Mouse (Mus musculus) urinary bladder, postnatal 4 days (tissue): ENCODE measurements at regions not wholly inside any gene's neighbourhood (a gene's known extent, or its start where the extent isn't known, plus 50 kb on each side); places are given as distances from the start of the nearest gene placed in this dataset.
A peak's percentile ranks its signal among the peaks of the same experiment; 100 is the strongest.

Experiments
- DNase-seq, 2 experiments: peaks; one replicate each; pipeline ENCODE4 v3.0.0; 2021 to 2022; ENCODE audit warnings: low spot score in 2 of 2

DNA sequence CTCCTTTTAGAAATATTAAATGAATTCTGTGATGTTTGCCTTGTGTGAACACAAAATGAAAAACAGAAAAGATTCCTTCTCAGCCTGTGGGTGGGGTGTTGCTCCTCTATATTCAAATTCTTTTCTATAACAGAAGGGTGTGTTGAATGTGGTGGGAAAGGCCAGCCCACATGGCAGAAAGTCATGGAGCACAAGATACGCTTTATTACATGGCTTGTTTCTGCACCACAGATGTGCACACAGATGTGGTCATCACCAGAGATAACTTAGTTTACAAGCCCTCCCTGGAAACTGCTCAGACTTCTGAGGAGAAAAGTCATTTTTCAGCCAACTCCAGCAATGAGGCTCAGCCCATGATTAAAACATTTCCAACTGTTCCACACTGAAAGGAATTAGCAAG, 475.1 kb upstream of the Jag1 start:
- DNase-seq = peak in 1 of 2 experiments; percentile 17

DNA sequence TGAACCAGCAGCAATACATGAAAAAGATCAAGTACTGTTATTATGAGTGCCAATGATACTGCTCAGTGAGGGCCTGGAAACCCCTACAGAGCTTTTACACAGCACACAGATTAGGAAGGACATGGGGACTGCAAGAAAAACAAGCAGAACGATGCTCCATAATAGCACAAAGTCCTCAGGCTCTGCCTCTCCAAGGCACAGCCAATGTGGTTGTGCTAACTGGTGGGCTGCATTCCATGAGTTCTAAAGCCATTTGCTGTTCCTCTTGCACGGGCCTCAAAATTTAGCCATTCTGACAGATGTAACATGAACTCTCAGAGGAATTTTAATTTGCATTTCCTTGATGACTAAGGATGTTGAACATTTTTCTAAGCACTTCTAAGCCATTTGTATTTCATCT, 465.0 kb upstream of the Jag1 start:
- no peak for DNase-seq

DNA sequence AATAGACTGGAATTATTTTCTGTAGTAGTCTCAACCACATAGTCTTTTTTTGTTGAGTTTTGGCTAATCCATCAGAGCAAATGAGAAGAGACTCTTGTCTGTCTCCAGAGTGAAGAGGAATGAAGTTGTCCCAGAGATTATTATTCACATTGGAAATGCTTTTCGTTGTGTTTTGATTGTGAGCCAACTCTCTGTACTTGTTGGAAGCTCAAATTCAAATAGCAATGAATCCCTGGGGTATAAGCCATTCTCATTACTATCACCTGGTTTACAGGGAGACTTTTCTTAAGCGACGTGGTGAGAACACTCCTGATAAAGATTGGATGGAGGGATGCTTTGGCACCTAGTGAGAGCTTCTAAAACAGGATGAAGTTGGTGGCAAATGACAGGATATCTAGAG, 459.3 kb upstream of the Jag1 start:
- no peak for DNase-seq

DNA sequence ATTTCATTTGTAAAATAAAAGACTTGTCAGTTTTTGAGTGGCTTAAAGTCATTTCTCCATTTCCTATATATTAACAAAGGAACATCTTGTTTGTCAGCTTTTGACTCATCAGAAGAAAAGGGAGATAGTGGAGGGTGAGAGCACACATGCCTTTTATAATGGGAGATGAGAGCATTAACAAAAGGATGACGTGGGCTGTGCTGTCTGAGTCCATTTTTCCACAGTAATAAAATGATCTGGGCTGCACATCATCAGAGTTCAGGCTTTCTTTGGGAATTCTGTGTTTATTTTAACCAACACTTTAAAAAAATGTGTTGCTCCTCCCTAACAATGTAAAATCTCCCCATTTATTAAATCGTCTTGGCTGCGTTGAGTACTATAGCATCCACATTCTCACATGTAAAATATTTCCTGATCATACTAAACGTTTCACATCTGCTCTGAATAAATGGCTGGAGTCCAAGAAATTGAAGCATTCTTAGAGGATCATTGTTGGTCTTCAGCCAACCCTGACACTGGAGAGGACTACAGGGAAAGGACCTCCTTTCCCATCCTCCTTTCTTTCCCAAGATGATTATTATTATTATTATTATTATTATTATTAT, 458.5 kb upstream of the Jag1 start:
- no peak for DNase-seq

DNA sequence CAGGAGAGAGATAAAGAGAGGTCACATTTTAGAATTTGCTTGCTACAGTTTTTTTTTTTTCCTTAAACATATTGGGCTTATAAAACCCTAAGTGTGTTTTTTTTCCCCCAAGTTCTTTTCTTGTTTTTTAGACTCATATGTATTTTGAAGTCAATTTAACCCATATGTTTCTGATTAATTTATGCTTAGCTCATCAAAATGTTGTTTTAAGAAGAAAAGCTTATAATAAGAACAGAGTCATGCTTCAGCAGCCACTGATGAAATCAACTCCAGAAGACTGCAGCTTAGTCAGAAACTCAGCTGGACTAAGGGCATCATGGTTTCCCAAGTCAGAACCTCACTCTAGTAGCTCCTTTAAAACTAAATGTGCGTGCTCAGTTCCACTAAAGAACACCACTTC, 454.7 kb upstream of the Jag1 start:
- DNase-seq = no peak

DNA sequence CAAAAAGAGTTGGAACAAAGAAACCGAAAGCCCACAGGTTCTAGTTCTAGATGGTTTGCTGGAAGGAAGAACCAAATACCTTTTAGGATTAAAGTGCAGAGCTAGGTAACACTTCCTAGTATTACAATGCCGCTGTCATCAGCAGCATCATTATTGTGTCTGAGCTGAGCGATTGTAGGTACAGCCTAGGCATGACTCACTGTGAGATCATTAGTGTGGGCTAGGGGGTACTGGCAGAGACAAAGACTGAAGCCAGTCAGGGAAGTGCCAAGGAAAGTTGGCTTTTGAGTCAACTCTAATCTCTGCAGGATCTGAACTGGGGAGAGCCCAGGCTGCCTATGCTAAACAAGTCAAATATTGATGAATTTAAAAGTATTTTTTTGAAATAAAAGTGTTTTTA, 450.2 kb upstream of the Jag1 start:
- no peak for DNase-seq

DNA sequence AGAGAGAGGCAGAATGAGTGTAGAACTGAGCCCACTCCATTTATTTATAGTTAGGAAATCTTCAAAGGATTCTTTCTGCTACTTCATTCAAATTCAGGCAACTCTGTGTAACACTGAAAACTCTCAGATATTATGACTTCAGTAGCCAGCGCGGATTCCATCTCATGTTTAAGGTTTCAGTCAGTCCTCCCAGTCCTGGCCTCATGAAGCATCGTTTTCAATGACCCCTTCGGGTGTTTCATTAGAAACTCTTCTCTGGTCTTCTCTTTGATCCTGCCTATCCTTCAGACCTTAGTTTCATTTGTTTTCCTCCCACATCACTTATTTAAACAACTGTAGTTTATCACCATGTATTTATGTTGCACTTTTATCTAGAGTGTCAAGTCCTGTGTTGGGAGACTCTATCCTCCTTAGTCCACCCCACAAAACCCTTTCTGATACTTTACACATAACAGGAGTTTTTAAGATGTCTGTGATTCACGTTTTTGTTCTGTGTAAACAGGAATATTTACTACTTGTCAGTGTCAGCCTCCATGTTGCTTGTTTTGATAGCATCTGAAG, 447.7 kb upstream of the Jag1 start:
- DNase-seq = no peak

DNA sequence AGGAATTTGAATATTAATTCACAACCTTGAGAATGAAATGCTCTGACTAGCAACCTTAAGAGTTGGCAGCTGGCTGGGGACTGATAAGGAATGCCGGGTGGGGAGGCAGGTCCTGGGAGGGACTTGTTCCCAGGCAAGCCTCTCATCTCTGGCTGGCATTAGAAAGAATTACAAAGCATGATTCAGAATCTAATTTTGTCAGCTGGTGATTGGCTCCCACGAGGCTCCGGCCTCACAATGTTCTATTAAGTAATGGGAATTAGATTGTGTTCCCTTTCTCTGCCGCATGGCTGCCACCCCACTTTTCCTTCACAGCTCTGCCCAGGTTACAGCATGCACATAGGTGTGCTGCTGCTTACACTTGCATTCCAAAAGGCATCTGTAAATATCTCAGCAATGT, 443.9 kb upstream of the Jag1 start:
- DNase-seq = no peak

DNA sequence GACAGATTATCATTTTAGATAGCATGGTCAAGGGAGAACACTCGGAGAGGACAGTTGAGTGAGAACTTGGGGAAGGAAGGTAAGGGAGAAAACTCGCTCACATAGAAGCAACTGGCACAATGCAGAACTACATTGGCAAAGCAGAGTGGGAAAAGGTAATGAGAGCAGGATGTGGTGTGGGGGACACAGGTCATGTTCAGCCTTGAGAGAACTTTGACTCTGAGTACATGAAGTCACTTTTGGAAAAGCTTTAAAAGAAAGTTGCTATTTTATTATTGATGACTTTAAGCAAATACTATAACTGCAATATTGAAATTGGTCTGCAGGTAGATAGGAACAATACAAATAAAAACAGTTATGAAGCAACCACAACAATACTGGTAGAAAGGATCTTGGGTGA, 437.4 kb upstream of the Jag1 start:
- DNase-seq = no peak

DNA sequence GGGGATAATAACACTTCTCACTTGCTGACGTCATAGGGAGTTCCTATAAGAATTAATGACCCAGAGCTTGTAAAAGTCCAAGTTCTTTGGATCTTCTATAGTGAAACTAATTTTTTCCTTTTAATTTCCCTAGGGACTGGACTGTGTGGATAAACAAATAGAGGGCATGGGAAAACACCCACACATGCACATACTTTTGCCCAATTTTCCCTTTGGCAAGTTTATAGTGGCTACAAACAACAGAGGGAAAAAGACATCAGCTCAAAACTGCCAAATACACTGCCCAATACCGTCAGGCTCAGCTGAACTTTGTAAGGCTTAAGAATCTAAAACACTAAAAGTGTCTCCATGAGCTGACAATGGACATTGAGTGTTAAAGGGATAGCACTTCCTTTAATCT, 420.1 kb upstream of the Jag1 start:
- no peak for DNase-seq

DNA sequence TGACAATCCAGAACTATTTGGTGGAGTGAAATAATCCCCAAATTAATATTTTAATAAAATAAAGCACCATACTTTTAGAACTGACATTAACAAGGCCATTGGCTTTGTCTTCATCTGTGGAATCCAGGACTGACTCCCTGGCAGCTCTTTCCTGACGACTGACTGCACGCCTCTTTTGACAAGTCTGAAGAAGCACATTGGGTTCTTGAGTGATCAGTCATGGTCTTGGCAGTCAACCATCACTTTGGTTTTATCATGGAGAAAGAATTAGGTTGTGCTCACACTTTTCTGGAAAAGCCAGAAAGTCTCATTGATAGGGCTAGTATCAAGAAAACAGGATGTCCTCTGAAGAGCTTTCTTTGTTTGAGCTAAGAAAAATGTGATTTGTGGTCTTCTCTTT, 399.8 kb upstream of the Jag1 start:
- DNase-seq = no peak

DNA sequence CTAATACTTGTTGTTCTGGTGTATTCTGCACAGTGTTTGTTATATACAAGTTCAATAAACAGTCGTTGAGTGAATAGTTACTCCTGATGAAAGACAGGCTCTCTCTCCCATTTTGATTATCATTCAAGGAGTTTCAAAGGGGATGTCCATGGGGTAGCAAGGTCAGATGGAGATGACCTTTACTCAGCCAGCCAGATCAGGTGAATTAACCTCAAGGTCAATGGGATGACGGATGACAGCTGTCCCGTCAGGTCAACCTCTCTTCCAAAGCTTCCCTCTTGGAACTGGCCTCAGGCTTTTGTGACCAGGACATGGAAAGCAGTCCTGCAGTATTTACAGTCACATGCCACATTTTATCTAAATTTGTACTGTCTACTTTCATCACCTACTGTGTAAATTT, 398.6 kb upstream of the Jag1 start:
- no peak for DNase-seq

DNA sequence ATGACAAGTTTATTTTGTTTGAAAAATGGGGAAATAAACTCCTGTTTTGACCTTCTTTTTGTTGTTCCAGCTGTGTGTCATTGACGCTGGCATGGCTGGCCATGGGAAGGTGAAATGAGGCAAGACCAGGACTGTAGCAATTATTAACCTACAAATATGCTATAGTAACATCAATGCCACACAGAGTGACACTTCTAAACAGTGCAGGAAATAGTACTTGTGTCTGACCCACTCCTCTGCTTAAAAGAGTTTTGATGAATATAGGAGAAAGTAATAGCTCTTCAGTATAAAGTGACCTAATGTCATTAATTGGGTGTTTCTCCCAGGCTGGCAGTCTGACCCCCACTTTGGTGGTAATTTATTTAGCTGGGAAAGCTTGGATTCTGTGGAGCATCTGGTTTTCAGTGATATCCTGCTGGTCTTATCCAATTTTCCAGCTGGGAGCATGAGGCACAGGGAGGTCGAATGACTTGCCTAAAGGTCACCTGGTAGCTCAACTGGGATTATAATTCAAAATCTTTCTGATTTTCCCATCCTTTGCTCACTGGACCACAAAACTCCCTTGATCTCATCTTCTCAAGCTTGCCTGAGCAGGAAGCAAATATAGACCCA, 397.6 kb upstream of the Jag1 start:
- DNase-seq = no peak

DNA sequence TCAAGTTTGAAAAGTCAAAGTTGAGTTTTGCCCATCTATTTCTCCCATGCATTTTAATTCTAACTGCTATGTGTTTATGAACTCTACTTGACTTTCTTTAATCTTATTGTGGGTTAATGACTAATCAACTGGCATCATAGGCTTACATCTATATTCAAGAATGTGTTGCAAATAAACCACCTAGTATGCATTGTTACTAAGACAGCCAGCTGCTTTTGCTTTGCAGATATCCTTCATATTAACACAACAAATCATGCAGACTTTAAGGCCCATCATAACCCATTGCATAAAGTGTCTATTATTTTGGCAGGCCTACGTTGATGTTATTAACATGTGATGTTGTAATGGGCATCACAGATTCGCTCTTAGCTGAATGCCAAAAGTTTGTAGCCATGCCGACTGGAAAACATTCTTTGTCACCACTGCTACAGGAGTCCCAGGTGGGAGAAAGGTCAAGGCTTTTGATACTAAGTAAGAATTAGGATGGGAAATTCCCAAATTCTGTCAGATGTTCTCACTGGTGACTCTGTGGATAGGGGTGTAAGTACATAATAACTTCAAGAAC, 394.3 kb upstream of the Jag1 start:
- no peak for DNase-seq

DNA sequence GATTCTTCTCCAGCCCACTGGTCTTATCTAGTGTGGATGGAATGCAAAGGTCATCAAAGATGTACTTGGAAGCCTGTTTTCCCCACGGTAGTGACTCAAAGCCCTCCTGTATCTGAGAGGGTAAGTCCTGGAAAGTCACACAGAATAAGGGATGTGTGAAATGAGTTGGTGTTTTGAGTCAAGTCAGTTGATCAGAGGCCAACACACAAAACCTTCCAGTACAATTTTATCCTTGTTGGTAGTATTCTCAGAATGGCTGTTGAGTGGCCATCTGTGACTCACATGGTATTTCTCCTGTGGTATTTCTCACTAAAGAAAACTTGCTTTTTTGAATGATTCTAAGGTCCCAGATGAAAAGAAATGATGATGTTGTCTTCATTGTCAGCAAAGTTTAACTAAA, 384.8 kb upstream of the Jag1 start:
- no peak for DNase-seq

DNA sequence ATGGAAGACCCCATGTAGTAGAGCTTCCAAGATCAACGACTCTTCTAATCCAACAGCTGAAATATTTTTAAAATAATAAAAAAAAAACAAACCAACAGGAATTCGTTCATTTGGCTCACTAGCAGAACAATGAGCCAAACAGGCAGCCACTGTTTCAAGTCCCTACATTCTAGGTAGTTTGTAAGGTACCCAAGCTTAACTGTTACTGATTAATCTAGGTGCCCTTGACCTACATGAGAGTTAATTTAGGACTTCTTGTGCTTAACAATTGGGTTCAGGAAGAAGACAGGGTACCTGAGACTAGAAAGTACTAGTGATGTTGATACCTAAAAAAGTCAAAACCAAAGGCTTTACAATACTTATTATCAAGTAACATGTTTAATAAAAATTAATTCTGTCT, 381.2 kb upstream of the Jag1 start:
- no peak for DNase-seq

DNA sequence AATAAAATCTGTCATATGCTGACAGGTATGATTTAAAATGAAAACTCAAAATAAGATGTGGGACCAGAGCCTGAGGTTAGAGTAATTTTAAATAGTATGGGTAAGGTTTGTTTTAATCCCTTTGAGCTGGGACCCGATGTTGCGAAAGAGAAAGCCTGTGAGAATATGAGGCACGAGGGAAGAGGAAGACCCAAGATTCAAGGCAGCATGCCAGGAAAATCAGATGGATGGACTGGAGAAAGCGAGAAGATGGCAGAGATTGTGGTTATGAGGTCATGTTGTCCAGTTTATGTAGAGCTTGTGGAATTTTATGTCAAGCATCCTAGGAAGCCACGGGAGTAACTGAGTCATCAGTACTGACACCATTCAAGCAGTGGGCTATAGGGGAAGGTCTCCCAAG, 377.2 kb upstream of the Jag1 start:
- no peak for DNase-seq

DNA sequence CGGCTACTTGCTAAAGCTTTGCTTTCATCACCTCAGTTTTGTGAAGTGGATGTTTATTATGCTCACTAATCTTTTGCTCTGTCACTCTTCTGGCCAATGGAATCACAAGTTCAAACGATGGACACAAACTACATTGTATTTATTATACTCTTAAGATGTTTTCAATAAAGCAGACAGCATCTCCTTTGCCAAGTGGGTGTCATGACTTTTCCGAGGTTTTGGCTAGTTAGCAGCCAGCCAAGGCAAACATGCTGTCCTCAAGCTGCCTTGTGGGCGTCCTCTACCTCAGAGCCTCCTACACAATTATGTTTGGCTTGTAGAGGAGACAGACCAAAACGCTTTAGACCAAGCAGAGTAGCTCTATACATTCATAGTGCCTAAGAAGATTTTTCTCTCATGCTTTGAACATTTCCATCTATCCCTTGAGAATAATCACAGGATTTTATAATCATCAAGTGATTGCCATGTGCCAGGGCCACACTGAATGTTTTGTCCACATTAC, 372.8 kb upstream of the Jag1 start:
- no peak for DNase-seq

DNA sequence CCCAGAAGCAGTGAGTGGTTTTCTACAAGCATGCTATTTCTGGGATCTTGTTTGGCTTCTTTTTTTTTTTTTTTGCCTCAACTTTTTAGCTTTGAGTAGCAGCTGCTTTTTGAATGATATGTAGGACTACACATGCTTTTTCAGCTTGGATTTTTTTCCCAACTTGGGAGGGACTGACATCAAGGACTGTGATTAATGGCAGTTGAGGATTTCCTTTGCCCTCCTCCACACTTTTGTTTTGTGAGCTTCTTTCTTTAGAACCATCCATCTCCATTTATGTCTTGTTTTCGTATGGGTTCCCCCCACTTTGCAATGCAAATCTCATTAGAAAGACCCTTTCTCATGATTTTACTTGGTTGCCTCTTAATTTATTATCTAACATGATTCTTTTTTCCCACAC, 352.3 kb upstream of the Jag1 start:
- no peak for DNase-seq

DNA sequence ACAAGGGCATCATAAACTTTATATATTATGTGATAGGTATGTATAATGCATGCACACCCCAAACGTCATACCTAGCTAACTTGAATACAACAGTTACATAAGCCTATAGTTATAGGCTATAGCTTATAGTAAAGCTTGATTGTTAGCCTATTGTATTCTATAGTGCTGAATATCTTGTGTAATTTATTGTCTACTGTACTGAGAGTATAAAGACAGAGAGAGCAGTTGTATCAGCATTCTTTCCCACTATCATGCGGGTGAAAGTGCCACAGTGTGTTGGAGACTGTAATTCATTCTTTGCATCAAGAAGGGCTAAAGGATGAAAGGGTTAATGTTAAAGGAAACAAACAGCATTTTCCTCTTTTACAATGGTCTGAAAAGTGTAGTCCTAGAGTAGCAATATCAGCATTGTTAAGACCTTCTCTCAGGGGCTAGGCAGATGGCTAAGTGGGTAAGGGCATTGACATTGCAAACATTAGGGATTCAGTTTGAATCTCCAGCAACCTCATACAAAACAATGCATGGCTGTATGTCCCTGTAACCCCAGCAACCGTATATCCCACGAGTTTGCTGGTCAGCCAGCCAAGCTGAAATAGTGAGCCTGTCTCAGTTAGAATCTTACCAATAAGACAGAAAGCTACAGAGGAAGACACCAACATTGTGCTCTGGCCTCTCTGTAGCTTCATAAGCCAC, 340.8 kb upstream of the Jag1 start:
- DNase-seq = no peak

DNA sequence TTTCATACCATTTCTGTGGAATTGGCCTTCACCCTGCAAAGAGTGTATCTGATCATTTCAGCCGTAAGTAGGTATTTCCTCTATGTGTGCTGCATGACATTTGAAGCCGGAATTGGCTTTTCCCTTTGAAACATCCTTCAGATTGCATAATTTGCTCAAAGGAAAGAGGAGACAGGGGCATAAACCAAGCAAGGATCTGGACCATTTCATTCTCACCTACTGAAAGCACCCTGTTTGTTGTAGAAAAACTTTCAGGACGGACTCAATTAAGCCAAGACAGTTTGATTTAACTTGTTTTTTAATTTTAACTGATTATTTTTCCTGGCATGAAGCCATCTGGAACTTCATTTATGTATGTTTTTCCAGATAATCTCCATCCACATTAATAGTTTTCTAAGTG, 340.0 kb upstream of the Jag1 start:
- DNase-seq = no peak

DNA sequence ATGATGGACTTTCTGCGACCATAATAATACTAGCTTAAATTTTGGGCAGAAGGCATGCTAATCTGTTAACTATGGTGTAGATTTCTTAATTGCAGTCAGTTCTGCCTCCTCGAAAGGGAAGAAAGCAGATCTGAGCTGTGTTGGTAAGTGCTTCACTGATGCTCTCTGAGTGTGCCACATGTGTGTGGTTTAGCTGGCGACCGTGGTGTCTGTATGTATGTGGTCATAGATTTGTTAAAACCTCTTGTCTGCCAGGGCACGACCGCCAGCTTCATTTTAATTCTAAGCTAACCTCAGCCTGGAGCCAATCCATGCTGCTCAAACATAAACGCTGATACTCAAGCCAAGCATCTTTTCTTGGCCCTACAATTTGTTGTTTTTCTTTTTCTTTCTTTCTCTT, 330.5 kb upstream of the Jag1 start:
- no peak for DNase-seq

DNA sequence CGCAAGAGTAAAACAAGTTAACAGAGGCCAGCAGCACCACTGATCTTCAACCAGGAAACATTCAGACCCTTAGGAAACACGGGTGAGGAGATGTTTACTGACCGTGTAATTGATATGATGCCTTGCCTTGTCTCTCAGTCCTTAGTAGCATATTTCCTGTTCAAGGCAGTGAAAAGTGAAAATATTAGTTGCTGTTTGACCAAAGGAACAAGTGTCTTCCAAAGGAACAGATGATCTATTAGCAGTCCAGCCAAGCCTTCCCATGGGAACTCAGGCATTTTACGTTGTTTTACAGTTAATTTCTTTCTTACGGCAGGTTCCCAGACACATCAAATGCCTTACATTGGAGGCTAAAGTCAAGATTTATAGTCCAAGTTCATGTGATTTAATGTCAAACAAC, 321.3 kb upstream of the Jag1 start:
- no peak for DNase-seq
